Mouse (Mus musculus) thymus, adult 2 months (tissue): Measurements from ENCODE around the gene Wdr73. TPM values are rescaled to one million over a fixed set of nuclear protein-coding genes. Genes with fewer than 3 reads are reported as not detected.
A peak's percentile ranks its signal among the peaks of the same experiment; 100 is the strongest.

Experiments used
- DNase-seq: peaks from one replicate; pipeline ENCODE4 v3.0.0; 2021
- H3K27ac ChIP-seq: fragments of 200-500 bp; 2 replicates; pipeline ENCODE4 v1.5.1; 2012; ENCODE audit warnings: low read length, control low read depth; ENCODE audit not compliant: control insufficient read depth, insufficient read depth
- H3K27me3 ChIP-seq: fragments of 200-500 bp; 2 replicates; pipeline ENCODE4 v1.6.1; 2012; ENCODE audit warnings: mild to moderate bottlenecking, low read length, moderate library complexity, mixed read lengths; ENCODE audit not compliant: control insufficient read depth, insufficient read depth
- H3K36me3 ChIP-seq: fragments of 200-500 bp; 2 replicates; pipeline ENCODE4 v1.6.1; 2012; ENCODE audit warnings: mild to moderate bottlenecking, low read length, moderate library complexity; ENCODE audit not compliant: control insufficient read depth, insufficient read depth
- H3K4me1 ChIP-seq: fragments of 200-500 bp; replicated peaks from 2 replicates; pipeline ENCODE4 v1.6.1; 2012; ENCODE audit warnings: low read length; ENCODE audit not compliant: control insufficient read depth, insufficient read depth
- H3K4me3 ChIP-seq: fragments of 200-500 bp; 2 replicates; pipeline ENCODE4 v1.5.1; 2012; ENCODE audit warnings: mild to moderate bottlenecking, low read length, control low read depth, moderate library complexity; ENCODE audit not compliant: control insufficient read depth, insufficient read depth
- CTCF ChIP-seq: fragments of 200-500 bp; IDR thresholded peaks from 2 replicates; pipeline ENCODE4 v1.5.1; 2012; ENCODE audit warnings: mild to moderate bottlenecking, control low read depth, low read length, moderate library complexity, borderline replicate concordance; ENCODE audit not compliant: control insufficient read depth, poor library complexity, insufficient read depth; ENCODE audit errors: extremely low read depth
- POLR2A ChIP-seq: fragments of 200-500 bp; IDR thresholded peaks from 2 replicates; pipeline ENCODE4 v1.6.1; 2012; ENCODE audit warnings: mild to moderate bottlenecking, low read length, control low read depth, moderate library complexity; ENCODE audit not compliant: control insufficient read depth, poor library complexity, insufficient read depth; ENCODE audit errors: extremely low read depth
- WGBS: fragments of 180-500 bp; shearing (Covaris S2); methylation state at CpG from one replicate; pipeline ENCODE4 v1.1.7; 2018; 5-methylcytosine and 5-hydroxymethylcytosine counted together
- polyA plus RNA-seq: library from polyadenylated mRNA; depleted of rRNA; stranded (reverse); fragments of >200 nt; gene quantifications from 2 replicates; pipeline ENCODE4 v1.2.3, GENCODE M21; 2012

Wdr73 gene
- polyA plus RNA-seq, 1 experiment, result 31.3 TPM

DNA sequence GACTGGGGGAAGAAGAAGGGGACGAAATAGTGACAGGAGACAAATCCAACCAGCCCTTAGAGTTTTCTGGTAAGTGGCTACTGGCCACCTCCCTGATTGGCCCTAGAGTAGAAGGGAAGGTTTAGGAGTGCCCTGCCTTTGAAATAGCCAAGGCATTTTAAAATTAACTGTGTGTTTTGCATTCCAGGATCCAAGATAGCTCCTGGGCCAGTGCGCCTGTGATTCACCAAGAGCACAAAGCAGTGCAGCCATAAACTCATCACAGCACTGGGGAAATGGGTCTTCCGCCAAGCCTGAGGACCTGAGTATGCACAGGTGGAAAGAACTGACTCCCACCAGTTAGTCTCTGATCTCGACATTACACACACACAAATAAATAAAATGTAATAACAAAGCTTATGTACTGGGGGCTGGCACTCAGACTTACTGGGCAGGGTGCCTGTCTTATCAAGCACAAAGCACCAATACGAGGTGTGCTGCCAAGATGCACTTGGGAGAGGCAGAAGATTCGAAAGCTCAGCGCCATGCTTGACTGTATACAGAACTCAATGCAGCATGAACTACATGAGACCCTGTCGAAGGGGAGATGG, 30.6 kb upstream of the Wdr73 start:
- 95% methylated on average over 8 of the region's 8 CpGs for WGBS
- DNase-seq, result no peak
- Histone ChIP-seq H3K4me1 (no peaks in the 10 kb centered on the region), H3K27me3 (no peaks in the 10 kb centered on the region), H3K36me3 (peaks cover 54% of the 10 kb centered on the region), H3K4me3 (no peak overlapping the region), H3K27ac (no peak overlapping the region)
- no peak for TF ChIP-seq CTCF
- no peak for TF ChIP-seq POLR2A

DNA sequence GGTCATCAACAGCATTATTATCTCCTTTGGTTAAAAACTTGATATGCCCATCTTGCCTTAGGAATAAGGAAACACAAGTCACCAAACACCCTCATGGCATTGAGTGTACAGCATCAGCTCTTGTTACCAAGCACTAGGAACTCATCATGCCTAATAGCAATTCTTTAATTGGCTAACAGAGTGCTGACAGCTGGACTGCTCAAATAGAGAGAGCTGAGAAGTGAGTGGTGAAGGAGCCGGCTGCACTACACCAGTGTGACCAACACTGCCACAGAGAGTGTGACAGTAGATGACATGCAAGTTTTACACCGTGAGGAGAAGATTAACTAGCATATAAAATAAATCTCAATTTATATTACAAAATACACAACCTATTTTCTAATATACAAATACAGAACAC, 22.1 kb upstream of the Wdr73 start:
- TF ChIP-seq CTCF (no peak), POLR2A (no peak)
- Histone ChIP-seq H3K27ac (no peak overlapping the region), H3K36me3 (peaks cover 24% of the 10 kb centered on the region), H3K4me3 (no peak overlapping the region), H3K4me1 (peaks cover 4% of the 10 kb centered on the region), H3K27me3 (no peaks in the 10 kb centered on the region)
- WGBS, result 98% methylated on average over 2 of the region's 2 CpGs
- no peak for DNase-seq

DNA sequence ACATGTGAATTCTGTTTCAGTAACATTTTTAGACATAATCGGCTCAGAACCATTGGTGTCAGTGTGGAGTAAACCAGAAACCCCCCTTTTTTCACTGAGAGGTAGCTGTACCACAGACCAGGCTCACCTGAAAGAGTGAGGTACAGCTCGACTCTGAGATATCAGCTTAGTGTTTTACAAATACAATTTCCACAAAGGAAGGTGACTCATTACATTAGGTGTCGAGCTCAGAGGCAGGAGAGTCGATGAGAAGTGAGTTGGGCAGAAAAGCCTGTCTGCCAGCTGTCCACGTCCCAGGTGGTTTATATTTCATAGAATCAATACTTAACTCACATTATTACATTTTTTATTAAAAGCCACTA, 18.6 kb upstream of the Wdr73 start:
- H3K4me3 ChIP-seq, result no peak overlapping the region
- no peak for TF ChIP-seq POLR2A
- no peak for TF ChIP-seq CTCF
- H3K27me3 ChIP-seq, result no peaks in the 10 kb centered on the region
- WGBS, result 74% methylated on average over 5 of the region's 5 CpGs
- peaks cover 13% of the 10 kb centered on the region for H3K4me1 ChIP-seq
- peaks cover 23% of the 10 kb centered on the region for H3K36me3 ChIP-seq
- H3K27ac ChIP-seq, result 0 out of 2 replicates have a peak overlapping the region, but pooled peaks have one; percentile 13
- DNase-seq, result no peak

DNA sequence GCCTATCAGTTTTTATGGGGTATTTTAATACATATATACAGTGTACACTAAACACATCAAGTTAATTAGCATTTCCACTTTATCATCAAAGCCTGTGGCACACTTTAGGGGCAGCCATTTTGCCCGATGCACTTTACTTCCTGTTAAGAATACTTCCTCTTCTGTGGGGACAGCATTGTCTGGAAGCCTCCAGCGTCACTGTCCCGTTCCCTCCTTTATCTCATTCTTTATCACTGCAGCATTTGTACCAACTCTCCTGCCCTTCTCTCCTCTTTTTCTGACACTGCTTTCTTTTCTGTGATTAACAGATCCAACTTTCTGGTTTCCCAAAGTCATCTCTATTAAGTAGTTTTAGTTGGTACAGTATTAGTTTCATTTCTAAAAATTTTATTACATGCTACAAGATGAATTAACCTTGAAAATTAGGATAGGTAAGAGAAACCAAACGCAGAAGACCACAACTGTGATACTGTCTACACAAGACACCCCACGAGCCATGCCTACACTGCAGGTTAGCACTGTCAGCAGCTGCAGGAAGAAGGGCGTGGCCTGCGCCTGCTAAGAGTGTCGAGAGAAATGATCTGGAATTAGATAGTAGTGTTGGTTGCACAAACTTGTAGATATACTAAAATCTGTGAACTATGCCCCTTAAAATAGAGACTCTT, 18.0 kb upstream of the Wdr73 start:
- peaks cover 29% of the 10 kb centered on the region for H3K36me3 ChIP-seq

DNA sequence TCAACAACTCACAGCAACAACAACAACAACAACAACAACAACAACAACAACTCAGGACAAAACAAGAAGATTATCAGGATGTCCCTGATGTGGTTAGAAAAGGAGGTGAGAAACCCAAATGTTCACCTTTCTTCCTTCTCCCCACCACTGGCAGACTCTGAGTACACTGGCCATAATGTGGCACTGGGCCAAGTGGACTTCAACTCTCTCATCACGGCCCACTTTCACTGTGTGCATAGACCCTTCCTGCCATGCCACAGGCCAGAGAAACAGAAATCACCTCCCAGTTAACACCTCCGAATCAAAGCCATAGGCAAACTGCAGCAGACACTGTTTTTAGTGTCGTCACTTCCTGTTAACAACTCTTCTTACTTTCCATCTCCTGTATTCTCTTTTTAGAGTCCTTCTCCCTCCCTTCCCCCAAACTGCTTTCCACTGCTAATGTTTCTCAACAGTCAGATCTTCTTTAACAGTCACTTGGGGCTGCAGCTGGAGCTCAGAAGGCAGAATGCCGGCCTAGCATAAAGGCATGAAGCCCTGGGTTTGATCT, 16.9 kb upstream of the Wdr73 start:
- Histone ChIP-seq H3K4me1 (peaks cover 13% of the 10 kb centered on the region), H3K4me3 (no peak overlapping the region), H3K27me3 (no peaks in the 10 kb centered on the region), H3K36me3 (peaks cover 34% of the 10 kb centered on the region), H3K27ac (peak overlapping the region; percentile 86)
- DNase-seq, result no peak
- TF ChIP-seq POLR2A, result no peak
- no peak for TF ChIP-seq CTCF
- WGBS, result 37% methylated on average over 4 of the region's 4 CpGs

More for the DNA sequence above, 18.0 kb upstream of the Wdr73 start:
- H3K27ac ChIP-seq, result peak overlapping the region; percentile 47; the same call in 1 of the 2 replicates
- DNase-seq, result peak; percentile 62
- WGBS, result 16% methylated on average over 8 of the region's 8 CpGs
- TF ChIP-seq POLR2A (no peak), CTCF (no peak)
- H3K27me3 ChIP-seq, result no peaks in the 10 kb centered on the region
- H3K4me1 ChIP-seq, result peaks cover 13% of the 10 kb centered on the region
- no peak overlapping the region for H3K4me3 ChIP-seq

DNA sequence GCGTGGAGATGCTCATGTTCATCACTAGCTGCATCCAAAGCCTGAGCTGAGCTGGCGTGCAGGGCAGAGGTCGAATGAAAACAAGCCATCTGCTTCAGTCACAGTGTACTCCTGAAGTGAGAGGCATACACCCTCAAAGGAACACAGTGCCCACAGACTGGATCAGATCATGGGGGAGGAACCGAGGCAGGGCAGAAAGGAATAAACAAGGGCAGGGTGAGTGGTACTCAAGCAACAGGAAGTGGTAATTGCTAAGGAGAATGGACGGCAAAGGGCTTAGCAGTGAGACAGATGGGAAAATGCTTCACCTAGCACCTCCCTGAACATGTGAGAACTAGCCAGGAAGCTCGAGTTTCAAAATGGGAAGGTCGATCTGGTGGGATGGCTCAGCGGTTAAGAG, 11.4 kb upstream of the Wdr73 start:
- Histone ChIP-seq H3K4me3 (no peak overlapping the region), H3K36me3 (peaks cover 43% of the 10 kb centered on the region), H3K4me1 (peaks cover 2% of the 10 kb centered on the region), H3K27me3 (no peaks in the 10 kb centered on the region), H3K27ac (no peak overlapping the region)
- no peak for DNase-seq
- 86% methylated on average over 8 of the region's 8 CpGs for WGBS
- TF ChIP-seq CTCF (no peak), POLR2A (no peak)
